In the genomic region with DNA sequence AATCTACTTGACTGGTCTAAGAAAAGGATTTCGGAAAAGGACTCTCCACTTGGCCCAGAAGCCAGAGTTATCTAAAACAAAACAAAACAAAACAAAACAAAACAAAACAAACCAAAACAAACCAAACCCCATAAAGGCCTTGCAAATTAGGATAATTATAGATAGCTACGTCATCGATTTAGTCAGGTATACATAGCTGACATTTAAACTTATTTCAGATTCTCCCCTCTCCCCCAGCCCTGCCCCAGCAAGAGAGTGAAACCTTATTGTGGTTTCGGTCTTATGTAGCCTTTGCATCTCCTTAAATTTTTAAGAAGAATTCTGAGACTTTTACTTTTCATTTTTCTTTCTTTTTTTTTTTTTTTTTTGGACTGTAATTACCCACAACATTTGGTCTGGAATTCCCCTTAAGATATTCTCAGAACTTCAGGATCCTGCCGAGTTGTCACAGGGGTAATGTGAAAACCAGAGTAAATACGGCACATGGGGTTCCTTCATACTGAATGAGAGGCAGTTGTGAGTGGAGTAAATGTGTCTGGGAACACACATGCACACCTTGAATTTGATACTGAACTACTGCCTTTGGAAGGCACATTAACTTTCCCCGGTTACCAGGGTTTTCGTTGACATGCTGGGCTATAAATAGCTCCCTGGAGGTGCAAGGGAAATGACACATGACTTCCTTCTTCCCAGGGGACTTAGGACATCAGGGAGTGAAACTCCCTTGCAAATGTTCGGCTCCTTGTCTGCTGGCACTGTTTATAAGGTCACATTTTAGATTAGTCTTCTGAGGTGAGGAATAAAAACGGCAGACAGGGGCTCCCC, we compare ENCODE assay signal across 8 mouse cellular contexts.
A peak's percentile ranks its signal among the peaks of the same experiment; 100 is the strongest.
DNase-seq lines count a peak whose midpoint lies in the region; ATAC-seq and TF ChIP-seq lines count a peak whose summit lies in the region.

No protein-coding gene starts in this region.

- no peak overlapping the region for H3ac ChIP-seq in myocyte (ENCODE audit: control insufficient read depth, insufficient read length)

- H3K79me2 ChIP-seq in myocyte (ENCODE audit: control insufficient read depth, insufficient read depth): no peaks in the 10 kb centered on the region

- H3K4me3 ChIP-seq in heart, embryonic 10.5 days: peak overlapping the region; percentile 10; the same call in 1 of the 2 replicates
- H3K4me3 ChIP-seq in myocyte: no peak overlapping the region
- H3K4me3 ChIP-seq in thymus, adult 2 months (ENCODE audit: control insufficient read depth, insufficient read depth, low read length): no peak overlapping the region
- H3K4me3 ChIP-seq in forebrain, embryonic 15.5 days: no peak overlapping the region

- peak overlapping the region; percentile 73 for H3K27ac ChIP-seq in heart, embryonic 10.5 days
- no peak overlapping the region for H3K27ac ChIP-seq in thymus, adult 2 months (ENCODE audit: control insufficient read depth, insufficient read depth, low read length)
- no peak overlapping the region for H3K27ac ChIP-seq in forebrain, embryonic 15.5 days (replicated peaks)

- no peaks in the 10 kb centered on the region for H3K9me3 ChIP-seq in heart, embryonic 10.5 days
- H3K9me3 ChIP-seq in forebrain, embryonic 15.5 days: no peaks in the 10 kb centered on the region

- no peak for TF ChIP-seq CTCF in thymus, adult 2 months (IDR thresholded peaks at IDR 0.05; ENCODE audit: borderline replicate concordance, control insufficient read depth, extremely low read depth, insufficient read depth, low read length, poor library complexity)

- H3K27me3 ChIP-seq in heart, embryonic 10.5 days (ENCODE audit: insufficient read depth, poor library complexity, severe bottlenecking): no peaks in the 10 kb centered on the region
- no peaks in the 10 kb centered on the region for H3K27me3 ChIP-seq in myocyte (ENCODE audit: control insufficient read depth, insufficient read depth, insufficient read length)
- H3K27me3 ChIP-seq in thymus, adult 2 months (ENCODE audit: control insufficient read depth, insufficient read depth, low read length): no peaks in the 10 kb centered on the region
- no peaks in the 10 kb centered on the region for H3K27me3 ChIP-seq in forebrain, embryonic 15.5 days

- no peaks in the 10 kb centered on the region for H3K36me3 ChIP-seq in heart, embryonic 10.5 days
- H3K36me3 ChIP-seq in myocyte (ENCODE audit: control insufficient read depth, insufficient read depth): no peaks in the 10 kb centered on the region
- no peaks in the 10 kb centered on the region for H3K36me3 ChIP-seq in thymus, adult 2 months (ENCODE audit: control insufficient read depth, insufficient read depth, low read length)
- no peaks in the 10 kb centered on the region for H3K36me3 ChIP-seq in forebrain, embryonic 15.5 days

- DNase-seq in 3134 (ENCODE audit: extremely low read depth, insufficient read length, low spot score): peak; percentile 14
- no peak for DNase-seq in heart, embryonic 10.5 days (ENCODE audit: low spot score)
- peak; percentile 33 for DNase-seq in kidney, postnatal 10 days
- DNase-seq in thymus, adult 2 months: no peak
- DNase-seq in frontal cortex, postnatal 25 days (ENCODE audit: low spot score in 2 of 2): no peak

- H3K4me2 ChIP-seq in myocyte (ENCODE audit: low read depth): peak overlapping the region; percentile 49
- no peak overlapping the region for H3K4me2 ChIP-seq in forebrain, embryonic 15.5 days (replicated peaks)

- H3K9ac ChIP-seq in forebrain, embryonic 15.5 days (replicated peaks): no peak overlapping the region

- peaks cover 30% of the 10 kb centered on the region for H3K4me1 ChIP-seq in heart, embryonic 10.5 days
- H3K4me1 ChIP-seq in thymus, adult 2 months (replicated peaks; ENCODE audit: control insufficient read depth, insufficient read depth, low read length): peaks cover 8% of the 10 kb centered on the region
- no peaks in the 10 kb centered on the region for H3K4me1 ChIP-seq in forebrain, embryonic 15.5 days

- no peak for TF ChIP-seq POLR2A in myocyte (IDR thresholded peaks at IDR 0.05; ENCODE audit: insufficient read length, low read depth)
- TF ChIP-seq POLR2A in thymus, adult 2 months (IDR thresholded peaks at IDR 0.05; ENCODE audit: control insufficient read depth, extremely low read depth, insufficient read depth, low read length, poor library complexity): no peak

- ATAC-seq in CD4-positive, CD25-positive, alpha-beta regulatory T cell, adult 4 months: peak; percentile 81
- no peak for ATAC-seq in forebrain, embryonic 15.5 days (replicated peaks)

- WGBS in heart, embryonic 10.5 days: 32% methylated on average over 10 of the region's 10 CpGs
- 28% methylated on average over 10 of the region's 10 CpGs for WGBS in thymus, adult 2 months
- 69% methylated on average over 10 of the region's 10 CpGs for WGBS in forebrain, embryonic 15.5 days

TF ChIP-seq in myocyte, 11 proteins besides CTCF, POLR2A, EP300 and RAD21:
- TF ChIP-seq CEBPB (IDR thresholded peaks at IDR 0.05; ENCODE audit: insufficient read depth, poor library complexity, severe bottlenecking): no peak
- TF ChIP-seq USF1 (IDR thresholded peaks at IDR 0.05; ENCODE audit: low read depth): no peak
- no peak for TF ChIP-seq REST (IDR thresholded peaks at IDR 0.05; ENCODE audit: insufficient read depth, insufficient read length)
- no peak for TF ChIP-seq MYOD1 (IDR thresholded peaks at IDR 0.05; ENCODE audit: control insufficient read depth in 1 of 3, insufficient read length in 2 of 3, low read depth in 2 of 3)
- TF ChIP-seq E2F4 (IDR thresholded peaks at IDR 0.05; ENCODE audit: insufficient read depth): no peak
- no peak for TF ChIP-seq TCF12 (IDR thresholded peaks at IDR 0.05; ENCODE audit: insufficient read depth, poor library complexity, severe bottlenecking)
- TF ChIP-seq SRF (IDR thresholded peaks at IDR 0.05; ENCODE audit: control insufficient read depth, insufficient read length, low read depth): no peak
- no peak for TF ChIP-seq MYOG (IDR thresholded peaks at IDR 0.05; ENCODE audit: control insufficient read depth in 1 of 3, insufficient read depth in 1 of 3, insufficient read length in 2 of 3, low read depth in 2 of 3)
- TF ChIP-seq MAX (IDR thresholded peaks at IDR 0.05; ENCODE audit: low read depth): no peak
- TF ChIP-seq TCF3 (IDR thresholded peaks at IDR 0.05; ENCODE audit: insufficient read length, low read depth): no peak
- TF ChIP-seq POLR2AphosphoS2 (IDR thresholded peaks at IDR 0.05; ENCODE audit: insufficient read length, low read depth): no peak

Comparison
In these comparisons a context has a peak if more than half of its experiments do, and no peak if none do; other contexts are left out.
1. DNase-seq: peak in 3134 (single experiment) and kidney, postnatal 10 days (single experiment); none in heart, embryonic 10.5 days (single experiment), thymus, adult 2 months (single experiment) and frontal cortex, postnatal 25 days (0 of 2).